Mouse (Mus musculus) embryonic facial prominence, embryonic 14.5 days (tissue): ENCODE measurements around the gene Smtnl2. TPM values are rescaled to one million over a fixed set of nuclear protein-coding genes. Genes with fewer than 3 reads are reported as not detected.

Experiments used
- ATAC-seq: fragments of 200-750 bp; cut with Nextera tagmentation; 2 replicates; pipeline ENCODE4 v1.8.0; 2017; ENCODE audit warnings: low read depth, moderate number of reproducible peaks, moderate TSS enrichment
- DNase-seq: peaks from one replicate; pipeline ENCODE4 v3.0.0-alpha.2; 2015; ENCODE audit warnings: low spot score
- H3K27ac ChIP-seq: fragments of 300-500 bp; sonication (generic); replicated peaks from 2 replicates; pipeline ENCODE4 v1.5.1; 2014; ENCODE audit warnings: low read depth, mild to moderate bottlenecking, low read length, moderate library complexity
- H3K27me3 ChIP-seq: fragments of 300-500 bp; sonication (generic); replicated peaks from 2 replicates; pipeline ENCODE4 v1.6.1; 2014; ENCODE audit warnings: low read length; ENCODE audit not compliant: control insufficient read depth, insufficient read depth
- H3K36me3 ChIP-seq: fragments of 300-500 bp; sonication (generic); 2 replicates; pipeline ENCODE4 v1.6.1; 2014; ENCODE audit warnings: low read length, mixed read lengths; ENCODE audit not compliant: control insufficient read depth, insufficient read depth
- H3K4me1 ChIP-seq: fragments of 300-500 bp; sonication (generic); 2 replicates; pipeline ENCODE4 v1.6.1; 2014; ENCODE audit warnings: antibody characterized with exemption, low read length; ENCODE audit not compliant: control insufficient read depth, insufficient read depth
- H3K4me2 ChIP-seq: fragments of 300-500 bp; sonication (generic); 2 replicates; pipeline ENCODE4 v1.6.1; 2014; ENCODE audit warnings: low read depth, mild to moderate bottlenecking, low read length, moderate library complexity, mixed read lengths
- H3K4me3 ChIP-seq: fragments of 300-500 bp; sonication (generic); 2 replicates; pipeline ENCODE4 v1.5.1; 2014; ENCODE audit warnings: low read depth, mild to moderate bottlenecking, low read length
- H3K9ac ChIP-seq: fragments of 300-500 bp; sonication (generic); 2 replicates; pipeline ENCODE4 v1.6.1; 2014; ENCODE audit warnings: low read depth, mild to moderate bottlenecking, low read length, moderate library complexity, mixed read lengths
- H3K9me3 ChIP-seq: fragments of 300-500 bp; sonication (generic); 2 replicates; pipeline ENCODE4 v1.6.1; 2016; ENCODE audit warnings: low read length; ENCODE audit not compliant: control insufficient read depth
- WGBS: fragments of 180-500 bp; shearing (Covaris S2); extraction: QIAGEN DNeasy Blood & Tissue Kit; methylation state at CpG from one replicate; pipeline ENCODE4 v1.1.7; 2014; 5-methylcytosine and 5-hydroxymethylcytosine counted together
- polyA plus RNA-seq: library from polyadenylated mRNA; unstranded; fragments of >200 nt; fragmentation: Nextera tagmentation; extraction: Ambion mirVana; gene quantifications from 2 replicates; pipeline ENCODE4 v1.2.1, GENCODE M21; 2014

Smtnl2 gene
- polyA plus RNA-seq, 1 experiment from 2014 or later, result 26.7 TPM

DNA sequence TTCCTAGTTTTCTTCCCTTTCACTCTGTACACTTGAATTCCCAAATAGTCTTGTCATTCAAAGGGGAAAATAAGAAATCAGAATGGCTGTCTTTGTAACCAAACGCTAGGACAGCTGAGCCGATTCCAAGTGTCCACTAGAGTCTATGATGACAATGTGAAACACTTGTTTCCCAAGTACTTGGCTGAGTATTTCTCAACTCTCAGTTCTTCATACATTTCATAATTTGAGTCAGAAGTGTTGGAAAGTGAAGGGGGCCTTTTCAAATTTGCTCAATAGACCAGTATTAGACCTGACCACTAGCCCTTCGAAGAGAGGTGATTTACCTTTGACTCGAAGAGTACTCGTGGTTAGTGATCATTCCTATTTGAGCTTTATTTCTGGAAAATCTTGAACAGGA is 47.0 kb downstream of the Smtnl2 start:
- H3K27me3 ChIP-seq, result no peaks in the 10 kb centered on the region
- H3K9ac ChIP-seq, result no peak overlapping the region
- WGBS, result 95% methylated on average over 5 of the region's 5 CpGs
- no peak overlapping the region for H3K4me3 ChIP-seq
- peaks cover 21% of the 10 kb centered on the region for H3K4me1 ChIP-seq
- H3K4me2 ChIP-seq, result no peak overlapping the region
- DNase-seq (no peak), ATAC-seq (no peak)
- no peaks in the 10 kb centered on the region for H3K36me3 ChIP-seq
- H3K9me3 ChIP-seq, result no peaks in the 10 kb centered on the region
- H3K27ac ChIP-seq, result no peak overlapping the region

DNA sequence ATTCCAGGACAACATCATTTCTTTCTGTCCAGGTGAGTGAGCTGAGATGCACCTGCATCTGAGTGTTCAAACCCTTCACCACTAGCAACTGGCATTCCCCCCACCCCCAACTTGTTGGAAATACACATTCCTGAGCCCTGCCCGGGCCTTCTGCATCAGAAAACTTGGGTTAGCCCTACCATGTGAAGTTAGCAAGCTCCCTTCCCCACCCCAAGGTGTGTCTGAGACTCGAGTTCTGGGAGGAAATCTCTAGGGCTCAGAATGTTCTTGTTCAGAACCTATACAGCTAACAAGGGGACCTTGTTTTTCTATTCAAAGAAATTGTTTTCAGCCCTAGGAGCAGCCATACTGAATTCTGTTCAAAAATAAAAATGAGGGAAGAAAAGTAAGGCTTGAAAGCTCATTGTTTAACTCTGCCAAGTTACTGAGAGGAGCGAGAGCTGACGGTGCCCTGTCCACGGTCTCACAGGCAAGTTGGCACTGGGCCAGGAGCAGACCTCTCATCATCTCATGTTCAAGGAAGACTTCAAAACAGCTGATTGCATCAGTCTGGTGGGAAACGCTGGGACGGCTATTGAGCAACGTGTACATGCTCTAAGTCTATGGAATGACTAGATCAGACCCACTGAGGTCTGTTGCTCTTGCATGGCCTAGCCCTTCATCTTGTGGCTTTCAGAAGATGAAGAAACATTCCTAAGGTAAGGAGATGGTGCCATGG is 47.8 kb downstream of the Smtnl2 start:
- DNase-seq, result peak; percentile 53
- Histone ChIP-seq H3K4me1 (peaks cover 21% of the 10 kb centered on the region), H3K4me2 (no peak overlapping the region), H3K36me3 (no peaks in the 10 kb centered on the region), H3K27me3 (no peaks in the 10 kb centered on the region), H3K9me3 (no peaks in the 10 kb centered on the region), H3K4me3 (no peak overlapping the region), H3K9ac (no peak overlapping the region), H3K27ac (no peak overlapping the region)
- ATAC-seq, result no peak
- WGBS, result 68% methylated on average over 8 of the region's 8 CpGs

DNA sequence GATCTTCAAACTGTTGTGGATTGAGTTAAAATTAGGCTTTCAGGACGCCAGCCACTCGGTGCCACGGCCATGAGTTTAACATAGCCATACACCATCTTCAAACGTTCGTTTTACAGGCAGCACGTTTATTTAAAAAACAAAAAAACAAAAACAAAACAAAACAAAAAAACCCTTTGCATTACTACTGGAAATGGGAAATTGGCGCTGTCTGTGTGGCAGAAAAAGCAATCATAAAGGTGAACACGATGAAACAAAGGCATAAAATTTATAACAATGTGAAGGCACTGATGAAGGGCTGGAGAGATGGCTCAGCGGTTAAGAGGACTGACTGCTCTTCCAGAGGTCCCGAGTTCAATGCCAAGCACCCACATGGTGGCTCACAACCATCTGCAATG is 49.2 kb downstream of the Smtnl2 start, which contains the start of gene Tekt1:
Gene Tekt1 (minus strand): TSS at position 96 of the 395 bp plus-strand sequence.
- WGBS, result 32% methylated on average over 10 of the region's 10 CpGs
- Histone ChIP-seq H3K4me2 (peak within 1 kb of the TSS; percentile 92), H3K4me3 (peak within 1 kb of the TSS; percentile 48), H3K9me3 (no peaks in the 10 kb centered on the region), H3K4me1 (peaks cover 15% of the 10 kb centered on the region), H3K27ac (no peak within 1 kb of the TSS), H3K36me3 (no peaks in the 10 kb centered on the region), H3K27me3 (no peaks in the 10 kb centered on the region), H3K9ac (peak within 1 kb of the TSS; percentile 69)
- DNase-seq (no peak), ATAC-seq (no peak)

GRCm38 (mm10) chr11:72361385-72362346 is 49.8 kb downstream of the Smtnl2 start:
- DNase-seq (peak; percentile 94), ATAC-seq (peak; percentile 91)
- Histone ChIP-seq H3K4me1 (peaks cover 15% of the 10 kb centered on the region), H3K4me3 (peak overlapping the region; percentile 48), H3K9me3 (no peaks in the 10 kb centered on the region), H3K27me3 (no peaks in the 10 kb centered on the region), H3K4me2 (peak overlapping the region; percentile 92), H3K27ac (no peak overlapping the region), H3K9ac (peak overlapping the region; percentile 69), H3K36me3 (no peaks in the 10 kb centered on the region)
- WGBS, result 6% methylated on average over 42 of the region's 42 CpGs

DNA sequence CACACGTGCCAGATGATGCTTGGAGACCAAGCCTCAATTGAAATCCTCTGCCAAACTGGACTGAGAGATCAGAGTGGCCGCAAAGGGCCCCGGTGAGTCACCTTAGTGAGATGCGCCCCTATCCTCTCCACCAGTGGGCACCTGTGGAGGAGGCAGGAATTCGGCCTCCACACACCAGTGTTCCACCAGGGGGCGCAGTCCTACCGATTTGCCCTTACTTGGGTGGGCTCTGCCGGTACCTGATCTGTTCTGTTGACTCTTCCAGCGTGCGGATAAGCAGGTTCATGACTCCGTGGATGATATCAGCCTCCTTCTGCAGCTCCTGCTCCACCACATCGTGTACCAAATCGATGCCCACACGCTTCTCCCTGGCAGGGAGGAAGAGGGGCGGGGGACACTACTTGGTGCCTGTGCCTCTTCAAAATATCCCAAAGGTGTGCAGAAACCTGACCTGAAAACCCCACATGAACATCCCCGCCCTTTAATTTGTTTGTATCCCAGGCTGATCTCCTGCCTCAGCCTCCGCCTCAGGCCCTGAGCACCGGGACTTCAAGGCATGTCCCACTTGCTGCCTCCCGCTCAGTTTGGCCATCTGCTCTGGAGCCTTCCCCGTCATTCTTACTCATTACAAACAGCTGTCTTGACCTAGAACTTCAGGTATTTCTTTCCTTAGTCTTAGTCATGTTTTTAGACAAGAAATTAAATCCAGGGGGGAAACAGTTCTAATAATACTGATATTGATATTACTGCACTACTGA is 56.4 kb downstream of the Smtnl2 start:
- Histone ChIP-seq H3K4me1 (no peaks in the 10 kb centered on the region), H3K27me3 (no peaks in the 10 kb centered on the region), H3K4me2 (peak overlapping the region; percentile 44), H3K9me3 (no peaks in the 10 kb centered on the region), H3K9ac (no peak overlapping the region), H3K36me3 (no peaks in the 10 kb centered on the region), H3K27ac (no peak overlapping the region), H3K4me3 (peak overlapping the region; percentile 10; the same call in 1 of the 2 replicates)
- DNase-seq (peak; percentile 81), ATAC-seq (peak; percentile 74)
- 22% methylated on average over 18 of the region's 20 CpGs for WGBS

DNA sequence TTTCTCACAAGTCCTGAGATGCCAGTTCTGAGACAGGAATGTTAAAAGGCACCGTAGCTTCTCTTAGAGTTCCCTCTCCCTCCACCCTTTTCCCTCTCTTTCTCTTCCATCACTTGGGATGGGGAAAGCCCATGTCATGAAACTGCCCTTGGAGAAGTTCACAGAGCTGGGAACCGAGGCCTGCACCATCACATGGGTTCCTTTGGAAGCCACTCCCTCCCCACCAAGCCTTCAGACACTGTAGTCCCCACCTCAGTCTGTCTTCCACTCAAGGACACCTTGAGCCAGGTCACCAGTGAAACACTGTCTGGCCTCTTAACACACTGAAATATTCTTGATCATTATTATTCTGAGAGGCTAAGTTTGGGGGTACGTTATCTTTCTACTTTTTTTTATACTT is 58.3 kb downstream of the Smtnl2 start:
- Histone ChIP-seq H3K4me2 (no peak overlapping the region), H3K36me3 (no peaks in the 10 kb centered on the region), H3K27ac (no peak overlapping the region), H3K4me3 (no peak overlapping the region), H3K9ac (no peak overlapping the region), H3K4me1 (no peaks in the 10 kb centered on the region), H3K9me3 (no peaks in the 10 kb centered on the region), H3K27me3 (no peaks in the 10 kb centered on the region)
- ATAC-seq (no peak), DNase-seq (no peak)
- WGBS, result 71% methylated on average over 3 of the region's 3 CpGs

- no peaks in the 10 kb centered on the region for H3K9me3 ChIP-seq
- no peaks in the 10 kb centered on the region for H3K36me3 ChIP-seq
- H3K4me3 ChIP-seq, result no peak overlapping the region
- no peak for ATAC-seq
- no peaks in the 10 kb centered on the region for H3K4me1 ChIP-seq
- H3K9ac ChIP-seq, result no peak overlapping the region
- no peak for DNase-seq
- H3K4me2 ChIP-seq, result no peak overlapping the region
- H3K27ac ChIP-seq, result no peak overlapping the region
- WGBS, result 86% methylated on average over 1 of the region's 1 CpGs
- H3K27me3 ChIP-seq, result no peaks in the 10 kb centered on the region
Measured at GRCm38 (mm10) chr11:72352272-72352671, 59.2 kb downstream of the Smtnl2 start.

GRCm38 (mm10) chr11:72349652-72350051 is 61.9 kb downstream of the Smtnl2 start:
- Histone ChIP-seq H3K27me3 (no peaks in the 10 kb centered on the region), H3K9ac (no peak overlapping the region), H3K9me3 (no peaks in the 10 kb centered on the region), H3K4me1 (no peaks in the 10 kb centered on the region), H3K27ac (no peak overlapping the region), H3K4me2 (no peak overlapping the region), H3K4me3 (no peak overlapping the region), H3K36me3 (no peaks in the 10 kb centered on the region)
- no peak for DNase-seq
- no peak for ATAC-seq
- 60% methylated on average over 4 of the region's 4 CpGs for WGBS
